Mouse (Mus musculus) hindbrain, embryonic 11.5 days (tissue): ENCODE measurements around the gene Ammecr1. TPM values are rescaled to one million over a fixed set of nuclear protein-coding genes. Genes with fewer than 3 reads are reported as not detected.

ENCODE experiments used
- ATAC-seq: fragments of 200-750 bp; cut with Nextera tagmentation; 2 replicates; pipeline ENCODE4 v1.8.0; 2017; ENCODE audit warnings: mild to moderate bottlenecking, moderate TSS enrichment, moderate library complexity; ENCODE audit not compliant: low FRiP score
- DNase-seq: peaks from one replicate; pipeline ENCODE4 v3.0.0-alpha.2; 2015; ENCODE audit warnings: low spot score
- H3K27ac ChIP-seq: fragments of 300-500 bp; sonication (generic); 2 replicates; pipeline ENCODE4 v1.5.1; 2014; ENCODE audit warnings: mild to moderate bottlenecking, low read depth, low read length
- H3K27me3 ChIP-seq: fragments of 300-500 bp; sonication (generic); 2 replicates; pipeline ENCODE4 v1.6.1; 2014; ENCODE audit warnings: mild to moderate bottlenecking, low read length, moderate library complexity, mixed read lengths; ENCODE audit not compliant: control insufficient read depth, insufficient read depth
- H3K36me3 ChIP-seq: fragments of 300-500 bp; sonication (generic); 2 replicates; pipeline ENCODE4 v1.6.1; 2014; ENCODE audit warnings: mild to moderate bottlenecking, low read length, moderate library complexity, mixed read lengths; ENCODE audit not compliant: control insufficient read depth, insufficient read depth
- H3K4me1 ChIP-seq: fragments of 300-500 bp; sonication (generic); replicated peaks from 2 replicates; pipeline ENCODE4 v1.6.1; 2014; ENCODE audit warnings: low read length, mixed read lengths; ENCODE audit not compliant: control insufficient read depth, insufficient read depth
- H3K4me2 ChIP-seq: fragments of 300-500 bp; sonication (generic); replicated peaks from 2 replicates; pipeline ENCODE4 v1.6.1; 2014; ENCODE audit warnings: mild to moderate bottlenecking, low read depth, low read length
- H3K4me3 ChIP-seq: fragments of 300-500 bp; sonication (generic); 2 replicates; pipeline ENCODE4 v1.5.1; 2014; ENCODE audit warnings: low read depth, low read length
- H3K9ac ChIP-seq: fragments of 300-500 bp; sonication (generic); 2 replicates; pipeline ENCODE4 v1.6.1; 2014; ENCODE audit warnings: low read depth, low read length
- H3K9me3 ChIP-seq: fragments of 300-500 bp; sonication (generic); 2 replicates; pipeline ENCODE4 v1.6.1; 2016; ENCODE audit warnings: low read length; ENCODE audit not compliant: control insufficient read depth
- WGBS: fragments of 180-500 bp; shearing (Covaris S2); extraction: QIAGEN DNeasy Blood & Tissue Kit; methylation state at CpG from one replicate; pipeline ENCODE4 v1.1.7; 2014; 5-methylcytosine and 5-hydroxymethylcytosine counted together
- polyA plus RNA-seq: library from polyadenylated mRNA; unstranded; fragments of >200 nt; fragmentation: Nextera tagmentation; extraction: Ambion mirVana; gene quantifications from 2 replicates; pipeline ENCODE4 v1.2.1, GENCODE M21; 2014

Ammecr1 gene
- polyA plus RNA-seq, 1 experiment from 2014 or later = 15.0 TPM

GRCm38 (mm10) chrX:142841916-142842315 is 124.6 kb downstream of the Ammecr1 start:
- Histone ChIP-seq H3K4me2 (no peak overlapping the region), H3K9me3 (no peaks in the 10 kb centered on the region), H3K27ac (no peak overlapping the region), H3K36me3 (no peaks in the 10 kb centered on the region), H3K9ac (no peak overlapping the region), H3K4me3 (no peak overlapping the region), H3K4me1 (no peaks in the 10 kb centered on the region), H3K27me3 (no peaks in the 10 kb centered on the region; the same call in 1 of the 2 replicates)
- DNase-seq = no peak
- 88% methylated on average over 4 of the region's 4 CpGs for WGBS
- no peak for ATAC-seq

DNA sequence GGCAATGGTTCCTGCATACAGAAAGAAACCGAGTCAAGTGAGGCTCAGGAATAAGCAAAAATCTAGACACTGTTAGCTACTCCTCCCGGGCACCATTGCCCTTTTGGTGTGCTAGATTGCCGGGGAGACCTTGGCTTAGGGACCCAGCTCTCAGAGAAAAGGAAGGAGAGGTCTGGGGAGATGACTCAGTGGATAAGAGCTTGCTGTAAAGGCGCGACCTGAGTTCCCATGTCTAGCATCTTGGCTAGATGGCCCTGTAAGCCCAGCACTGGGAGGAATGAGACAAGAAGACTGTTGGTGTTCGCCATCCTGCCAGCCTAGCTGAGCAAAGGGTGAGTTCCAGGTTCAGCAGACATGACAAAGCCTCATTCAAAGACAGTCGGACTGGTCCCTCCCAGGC is 127.1 kb downstream of the Ammecr1 start:
- H3K9ac ChIP-seq = no peak overlapping the region
- 88% methylated on average over 7 of the region's 7 CpGs for WGBS
- no peak overlapping the region for H3K4me2 ChIP-seq
- H3K4me3 ChIP-seq = no peak overlapping the region
- DNase-seq = no peak
- no peaks in the 10 kb centered on the region for H3K4me1 ChIP-seq
- H3K27me3 ChIP-seq = no peaks in the 10 kb centered on the region; the same call in 1 of the 2 replicates
- H3K9me3 ChIP-seq = no peaks in the 10 kb centered on the region
- no peak overlapping the region for H3K27ac ChIP-seq
- no peak for ATAC-seq
- no peaks in the 10 kb centered on the region for H3K36me3 ChIP-seq

- Histone ChIP-seq H3K9me3 (no peaks in the 10 kb centered on the region), H3K27ac (no peak overlapping the region), H3K27me3 (no peaks in the 10 kb centered on the region; the same call in 1 of the 2 replicates), H3K4me3 (no peak overlapping the region), H3K4me2 (no peak overlapping the region), H3K36me3 (no peaks in the 10 kb centered on the region), H3K4me1 (no peaks in the 10 kb centered on the region), H3K9ac (no peak overlapping the region)
- 83% methylated on average over 2 of the region's 2 CpGs for WGBS
- DNase-seq (no peak), ATAC-seq (no peak)
Measured at GRCm38 (mm10) chrX:142838841-142839240, 127.7 kb downstream of the Ammecr1 start.

GRCm38 (mm10) chrX:142837316-142837715 is 129.2 kb downstream of the Ammecr1 start:
- ATAC-seq (no peak), DNase-seq (no peak)
- no peak overlapping the region for H3K27ac ChIP-seq
- H3K36me3 ChIP-seq = no peaks in the 10 kb centered on the region
- no peaks in the 10 kb centered on the region for H3K9me3 ChIP-seq
- no peaks in the 10 kb centered on the region for H3K4me1 ChIP-seq
- no peak overlapping the region for H3K4me2 ChIP-seq
- H3K9ac ChIP-seq = no peak overlapping the region
- H3K4me3 ChIP-seq = no peak overlapping the region
- H3K27me3 ChIP-seq = peaks cover 3% of the 10 kb centered on the region; the same call in 1 of the 2 replicates
- WGBS = 97% methylated on average over 3 of the region's 3 CpGs

DNA sequence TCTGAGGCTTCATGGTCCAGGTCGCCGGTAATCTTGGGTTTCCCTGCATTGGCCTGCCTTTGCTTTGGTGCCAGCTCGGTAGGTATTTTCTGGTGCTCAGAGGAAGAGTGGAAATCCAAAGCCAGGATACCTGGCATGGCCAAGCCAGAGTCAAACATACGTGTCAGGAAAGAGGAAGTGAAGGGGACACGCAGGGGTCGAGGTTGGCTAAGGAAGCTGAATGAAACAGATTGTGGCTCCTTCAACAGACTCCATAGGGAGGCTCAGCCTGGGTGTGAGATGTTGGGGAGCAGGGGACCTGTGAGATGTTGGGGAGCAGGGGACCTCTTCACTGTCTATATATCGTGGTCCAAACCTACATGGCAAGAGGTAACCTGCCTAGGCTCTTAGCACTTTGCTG is 130.1 kb downstream of the Ammecr1 start:
- WGBS = 86% methylated on average over 7 of the region's 7 CpGs
- no peak overlapping the region for H3K27ac ChIP-seq
- no peaks in the 10 kb centered on the region for H3K36me3 ChIP-seq
- ATAC-seq (no peak), DNase-seq (no peak)
- peaks cover 3% of the 10 kb centered on the region; the same call in 1 of the 2 replicates for H3K27me3 ChIP-seq
- no peaks in the 10 kb centered on the region for H3K4me1 ChIP-seq
- no peaks in the 10 kb centered on the region for H3K9me3 ChIP-seq
- no peak overlapping the region for H3K9ac ChIP-seq
- no peak overlapping the region for H3K4me3 ChIP-seq
- no peak overlapping the region for H3K4me2 ChIP-seq

- no peaks in the 10 kb centered on the region for H3K36me3 ChIP-seq
- H3K27ac ChIP-seq = no peak overlapping the region
- H3K9ac ChIP-seq = no peak overlapping the region
- 89% methylated on average over 6 of the region's 6 CpGs for WGBS
- no peak overlapping the region for H3K4me2 ChIP-seq
- H3K27me3 ChIP-seq = peaks cover 3% of the 10 kb centered on the region; the same call in 1 of the 2 replicates
- ATAC-seq (no peak), DNase-seq (no peak)
- H3K4me3 ChIP-seq = no peak overlapping the region
- no peaks in the 10 kb centered on the region for H3K4me1 ChIP-seq
- no peaks in the 10 kb centered on the region for H3K9me3 ChIP-seq
Measured at GRCm38 (mm10) chrX:142834807-142835206, 131.7 kb downstream of the Ammecr1 start.

- DNase-seq (no peak), ATAC-seq (no peak)
- Histone ChIP-seq H3K9ac (no peak overlapping the region), H3K4me3 (no peak overlapping the region), H3K36me3 (no peaks in the 10 kb centered on the region), H3K9me3 (no peaks in the 10 kb centered on the region), H3K4me1 (no peaks in the 10 kb centered on the region), H3K27me3 (0 out of 2 replicates have a peak, but pooled peaks cover 3% of the 10 kb centered on the region), H3K4me2 (no peak overlapping the region), H3K27ac (no peak overlapping the region)
- WGBS = 81% methylated on average over 13 of the region's 13 CpGs
Measured at GRCm38 (mm10) chrX:142833164-142833796, 133.2 kb downstream of the Ammecr1 start.

GRCm38 (mm10) chrX:142832221-142832620 is 134.3 kb downstream of the Ammecr1 start:
- Histone ChIP-seq H3K27ac (no peak overlapping the region), H3K36me3 (no peaks in the 10 kb centered on the region), H3K4me2 (no peak overlapping the region), H3K9me3 (no peaks in the 10 kb centered on the region), H3K27me3 (0 out of 2 replicates have a peak, but pooled peaks cover 3% of the 10 kb centered on the region), H3K4me3 (no peak overlapping the region), H3K4me1 (no peaks in the 10 kb centered on the region), H3K9ac (no peak overlapping the region)
- no peak for DNase-seq
- no peak for ATAC-seq
- 68% methylated on average over 3 of the region's 3 CpGs for WGBS

- Histone ChIP-seq H3K4me3 (no peak overlapping the region), H3K36me3 (no peaks in the 10 kb centered on the region), H3K9me3 (no peaks in the 10 kb centered on the region), H3K9ac (no peak overlapping the region), H3K4me2 (no peak overlapping the region), H3K27ac (no peak overlapping the region), H3K4me1 (no peaks in the 10 kb centered on the region), H3K27me3 (0 out of 2 replicates have a peak, but pooled peaks cover 3% of the 10 kb centered on the region)
- 86% methylated on average over 6 of the region's 6 CpGs for WGBS
- no peak for DNase-seq
- no peak for ATAC-seq
Measured at GRCm38 (mm10) chrX:142830572-142830971, 136.0 kb downstream of the Ammecr1 start.
